Mouse (Mus musculus) cerebellum, adult 2 months (tissue): ENCODE results near the gene Olfr666. TPM values are rescaled to one million over a fixed set of nuclear protein-coding genes. Genes with fewer than 3 reads are reported as not detected.

Experiments
- DNase-seq, 2 experiments: peaks; one replicate each; pipeline ENCODE4 v3.0.0; 2021
- H3K27ac ChIP-seq: fragments of 200-500 bp; 2 replicates; pipeline ENCODE4 v1.5.1; 2012; ENCODE audit warnings: low read length, control low read depth, inconsistent platforms; ENCODE audit not compliant: insufficient read depth
- H3K27me3 ChIP-seq: fragments of 200-500 bp; 2 replicates; pipeline ENCODE4 v1.6.1; 2012; ENCODE audit warnings: inconsistent platforms, mild to moderate bottlenecking, low read length, moderate library complexity; ENCODE audit not compliant: control insufficient read depth, insufficient read depth
- H3K4me1 ChIP-seq: fragments of 200-500 bp; 2 replicates; pipeline ENCODE4 v1.6.1; 2011; ENCODE audit warnings: low read length; ENCODE audit not compliant: control insufficient read depth, insufficient read depth
- H3K4me3 ChIP-seq: fragments of 200-500 bp; replicated peaks from 2 replicates; pipeline ENCODE3; 2011; ENCODE audit warnings: mild to moderate bottlenecking, low read depth, low read length, control low read depth; ENCODE audit not compliant: insufficient read depth
- CTCF ChIP-seq: fragments of 200-500 bp; IDR thresholded peaks from 2 replicates; pipeline ENCODE4 v1.5.1; 2011; ENCODE audit warnings: low read depth, mild to moderate bottlenecking, control low read depth, low read length, moderate library complexity, borderline replicate concordance; ENCODE audit not compliant: insufficient read depth
- POLR2A ChIP-seq: fragments of 200-500 bp; IDR thresholded peaks from 2 replicates; pipeline ENCODE4 v1.6.1; 2011; ENCODE audit warnings: low read length, control low read depth, borderline replicate concordance; ENCODE audit not compliant: insufficient read depth
- WGBS: fragments of 180-500 bp; shearing (Covaris S2); methylation state at CpG from one replicate; pipeline ENCODE4 v1.1.7; 2018; 5-methylcytosine and 5-hydroxymethylcytosine counted together
- polyA plus RNA-seq: library from polyadenylated mRNA; depleted of rRNA; stranded (reverse); fragments of >200 nt; gene quantifications from 2 replicates; pipeline ENCODE4 v1.2.3, GENCODE M21; 2012; rRNA removed

Gene Olfr666
- polyA plus RNA-seq, 1 experiment, result not detected

DNA sequence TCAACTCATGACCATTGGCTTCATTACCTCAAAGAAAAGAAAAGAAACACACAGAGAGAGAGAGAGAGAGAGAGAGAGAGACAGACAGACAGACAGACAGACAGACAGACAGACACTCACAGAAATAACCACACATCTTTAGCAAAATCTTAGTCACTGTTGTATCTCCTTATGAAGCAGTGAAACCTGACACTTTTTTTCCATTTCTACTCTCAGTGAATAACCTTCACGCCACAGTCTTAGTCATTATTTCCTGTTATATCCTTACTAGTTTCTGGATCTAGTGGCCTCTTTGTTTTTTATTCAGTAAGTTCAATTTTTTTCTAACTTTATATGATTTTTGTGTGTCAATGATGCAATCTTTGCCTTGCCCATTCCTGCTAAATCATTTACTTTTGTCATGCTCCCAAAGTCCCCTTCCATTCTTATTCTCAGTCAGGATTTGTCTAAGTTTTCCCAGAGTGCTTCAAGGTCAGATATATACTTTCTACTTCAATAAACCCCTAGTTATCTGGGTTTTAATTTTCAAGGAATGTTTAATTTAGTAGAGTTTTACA, 51.9 kb downstream of the Olfr666 start:
- DNase-seq, result no peak
- 70% methylated on average over 1 of the region's 1 CpGs for WGBS
- TF ChIP-seq POLR2A (no peak), CTCF (no peak)
- H3K27ac ChIP-seq, result no peak overlapping the region
- no peak overlapping the region for H3K4me3 ChIP-seq
- no peaks in the 10 kb centered on the region for H3K27me3 ChIP-seq
- H3K4me1 ChIP-seq, result no peaks in the 10 kb centered on the region

DNA sequence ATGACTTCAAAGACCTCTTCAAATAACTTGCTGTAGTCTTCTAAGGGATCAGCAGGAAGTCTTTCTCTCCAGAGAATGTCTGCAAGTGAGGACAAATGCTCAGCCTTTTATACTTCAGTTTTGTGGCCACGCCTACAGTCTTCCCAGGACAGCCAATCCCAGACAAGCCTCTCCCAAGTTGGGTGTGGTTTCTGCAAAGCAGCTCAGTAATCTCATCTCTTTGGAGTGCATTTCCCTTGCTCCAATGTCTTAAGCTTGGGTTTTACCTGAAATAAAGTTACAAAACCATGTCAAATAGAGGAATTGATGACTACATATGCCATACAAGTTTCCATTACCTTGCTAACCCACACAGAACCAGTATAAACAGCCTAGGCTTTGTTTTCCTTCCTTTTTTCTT, 53.2 kb downstream of the Olfr666 start, which contains the start of gene Usp17lb:
Usp17lb (minus strand) TSS at position 101 of the 400 bp plus-strand sequence.
- no peak for DNase-seq
- H3K27ac ChIP-seq, result no peak within 1 kb of the TSS
- no peaks in the 10 kb centered on the region for H3K27me3 ChIP-seq
- WGBS, result 52% methylated on average over 1 of the region's 1 CpGs
- H3K4me1 ChIP-seq, result no peaks in the 10 kb centered on the region
- no peak within 1 kb of the TSS for H3K4me3 ChIP-seq
- TF ChIP-seq CTCF (no peak), POLR2A (no peak)

Other genes with a start within 250 kb of the Olfr666 start
- 0.25 and 0.52 TPM in 2 replicates for gene Olfr658, start 248.6 kb downstream of the Olfr666 start, polyA plus RNA-seq
- gene Olfr659, start 229.2 kb downstream of the Olfr666 start, polyA plus RNA-seq, result not detected in 2 replicates
- gene Olfr661, start 209.5 kb downstream of the Olfr666 start, polyA plus RNA-seq, result not detected in 2 replicates
- gene Usp17le, start 118.5 kb downstream of the Olfr666 start, polyA plus RNA-seq, result not detected in 2 replicates
- gene Usp17lb, start 53.3 kb downstream of the Olfr666 start, polyA plus RNA-seq, result not detected in 2 replicates
- not detected in 2 replicates for gene Usp17la, start 38.9 kb downstream of the Olfr666 start, polyA plus RNA-seq
- not detected in 2 replicates for gene Olfr665, start 17.9 kb downstream of the Olfr666 start, polyA plus RNA-seq
- not detected in 2 replicates for gene Olfr667, start 25.5 kb upstream of the Olfr666 start, polyA plus RNA-seq
- gene Olfr668, start 32.1 kb upstream of the Olfr666 start, polyA plus RNA-seq, result not detected in 2 replicates
- gene Olfr669, start 38.3 kb upstream of the Olfr666 start, polyA plus RNA-seq, result not detected in 2 replicates
- gene Olfr670, start 66.7 kb upstream of the Olfr666 start, polyA plus RNA-seq, result not detected in 2 replicates
- gene Olfr671, start 83.2 kb upstream of the Olfr666 start, polyA plus RNA-seq, result not detected in 2 replicates
- not detected in 2 replicates for gene Olfr672, start 106.1 kb upstream of the Olfr666 start, polyA plus RNA-seq
- gene Olfr675, start 132.5 kb upstream of the Olfr666 start, polyA plus RNA-seq, result not detected in 2 replicates
- gene Olfr676, start 136.7 kb upstream of the Olfr666 start, polyA plus RNA-seq, result not detected in 2 replicates
- gene Olfr677, start 155.4 kb upstream of the Olfr666 start, polyA plus RNA-seq, result not detected in 2 replicates
- gene Olfr678, start 168.5 kb upstream of the Olfr666 start, polyA plus RNA-seq, result not detected in 2 replicates
- not detected in 2 replicates for gene Olfr679, start 185.3 kb upstream of the Olfr666 start, polyA plus RNA-seq
- gene Olfr680-ps1, start 196.9 kb upstream of the Olfr666 start, polyA plus RNA-seq, result not detected in 2 replicates
- gene Olfr681, start 220.9 kb upstream of the Olfr666 start, polyA plus RNA-seq, result not detected in 2 replicates